ENCODE assay signal across 8 mouse cellular contexts in genomic region chr15:78405517-78406211, GRCm38 (mm10). TPM values are rescaled to one million over a fixed set of nuclear protein-coding genes. Genes with fewer than 3 reads are reported as not detected.
DNase-seq lines count a peak whose midpoint lies in the region; ATAC-seq lines count a peak whose summit lies in the region.

Gene Tst, minus strand, starts transcription at chr15:78405907.

- WGBS in embryonic facial prominence, embryonic 10.5 days, result 2% methylated on average over 34 of the region's 34 CpGs
- WGBS in intestine, embryonic 15.5 days, result 2% methylated on average over 34 of the region's 34 CpGs

- peak within 1 kb of the TSS; percentile 83 for H3K4me2 ChIP-seq in intestine, embryonic 15.5 days (replicated peaks)

- H3K9me3 ChIP-seq in embryonic facial prominence, embryonic 10.5 days, result no peaks in the 10 kb centered on the region
- H3K9me3 ChIP-seq in intestine, embryonic 15.5 days, result no peaks in the 10 kb centered on the region

- H3K36me3 ChIP-seq in embryonic facial prominence, embryonic 10.5 days (replicated peaks), result no peaks in the 10 kb centered on the region
- H3K36me3 ChIP-seq in intestine, embryonic 15.5 days, result no peaks in the 10 kb centered on the region

- ATAC-seq in intestine, embryonic 15.5 days, result peak; percentile 83
- ATAC-seq in megakaryocyte-erythroid progenitor cell, adult 5-6 weeks (replicated peaks; ENCODE audit: low FRiP score, low TSS enrichment, poor library complexity, severe bottlenecking), result peak; percentile 58

- peak; percentile 97 for DNase-seq in adrenal gland, postnatal 14 days
- DNase-seq in embryonic facial prominence, embryonic 10.5 days (ENCODE audit: low spot score), result peak; percentile 83
- peak; percentile 33 to 78 for DNase-seq in gastrocnemius, postnatal 4 days (ENCODE audit: low spot score in 2 of 2)
- DNase-seq in left cerebral cortex, postnatal 14 days (ENCODE audit: low spot score in 2 of 2), result peak; percentile 85 to 97
- DNase-seq in right cerebral cortex, postnatal 36 days (ENCODE audit: low spot score in 2 of 2), result peak; percentile 87 to 89
- DNase-seq in urinary bladder, postnatal 4 days (ENCODE audit: low spot score in 2 of 2), result peak; percentile 86 to 90

- peak within 1 kb of the TSS; percentile 76 for H3K9ac ChIP-seq in intestine, embryonic 15.5 days

- peak within 1 kb of the TSS; percentile 76 for H3K4me3 ChIP-seq in embryonic facial prominence, embryonic 10.5 days
- peak within 1 kb of the TSS; percentile 72 for H3K4me3 ChIP-seq in intestine, embryonic 15.5 days (replicated peaks)

- intact Hi-C loops in left cerebral cortex, postnatal 14 days (cut with DNase I), result no loop called here

- H3K4me1 ChIP-seq in embryonic facial prominence, embryonic 10.5 days, result peaks cover 71% of the 10 kb centered on the region
- H3K4me1 ChIP-seq in intestine, embryonic 15.5 days (replicated peaks), result peaks cover 44% of the 10 kb centered on the region

- H3K27me3 ChIP-seq in embryonic facial prominence, embryonic 10.5 days (replicated peaks; ENCODE audit: low read depth, poor library complexity, severe bottlenecking), result peaks cover 42% of the 10 kb centered on the region
- H3K27me3 ChIP-seq in intestine, embryonic 15.5 days (replicated peaks), result peaks cover 21% of the 10 kb centered on the region

- H3K27ac ChIP-seq in embryonic facial prominence, embryonic 10.5 days (replicated peaks), result peak within 1 kb of the TSS; percentile 95
- H3K27ac ChIP-seq in intestine, embryonic 15.5 days, result peak within 1 kb of the TSS; percentile 95

RNA-seq across cellular contexts. Expression of gene Tst, which starts in this region (rescaled TPM):
- 167 and 212 TPM in 2 replicates for total RNA-seq in adrenal gland, postnatal 14 days (2021)
- polyA plus RNA-seq in embryonic facial prominence, embryonic 10.5 days (2016; fragmentation: Nextera tagmentation; extraction: Ambion mirVana), result 10.4 and 12.7 TPM in 2 replicates
- total RNA-seq in gastrocnemius, postnatal 4 days (2021), result 10 to 100 TPM; 17.5 to 20.5 TPM
- polyA plus RNA-seq in intestine, embryonic 15.5 days (2015; fragmentation: Nextera tagmentation; extraction: Ambion mirVana), result 33.4 and 45.0 TPM in 2 replicates
- total RNA-seq in left cerebral cortex, postnatal 14 days (2021), result 10 to 100 TPM; 30.8 to 39.2 TPM
- 6.4 and 10.2 TPM in 2 replicates for total RNA-seq in megakaryocyte-erythroid progenitor cell, adult 5-6 weeks (2014; fragmentation: Nextera tagmentation)
- total RNA-seq in megakaryocyte-erythroid progenitor cell, adult 5-6 weeks (2017), result 0.80 and 2.1 TPM in 2 replicates

Comparison
In these comparisons a context has a peak if more than half of its experiments do, and no peak if none do; other contexts are left out.
1. Peak in every context shown above with its lines: DNase-seq, ATAC-seq, H3K4me3 ChIP-seq and H3K27ac ChIP-seq.